Mouse (Mus musculus) MEL (cell line): Measurements from ENCODE around the gene Aspa. TPM values are rescaled to one million over a fixed set of nuclear protein-coding genes. Genes with fewer than 3 reads are reported as not detected.

Source experiments
- DNase-seq: peaks from one replicate; pipeline ENCODE4 v3.0.0; 2011; ENCODE audit warnings: low read depth, low spot score
- H3K27ac ChIP-seq: 2 replicates; pipeline ENCODE4 v1.5.1; 2012; ENCODE audit warnings: low read depth, mild to moderate bottlenecking, control low read depth, low read length, moderate library complexity; ENCODE audit not compliant: control insufficient read depth
- H3K27me3 ChIP-seq, 2 experiments: fragments of 150-350 bp in 1 of 2; sonication (generic) in 1 of 2; 2 replicates each; pipeline ENCODE4 v1.6.1; 2012; ENCODE audit warnings: low read length in 2 of 2, mild to moderate bottlenecking in 2 of 2, improper control_type of control experiment in 1 of 2, moderate library complexity in 1 of 2; ENCODE audit not compliant: insufficient read depth in 2 of 2, control insufficient read depth in 1 of 2
- H3K36me3 ChIP-seq, 2 experiments: 2 replicates each; pipeline ENCODE4 v1.6.1; 2012 to 2014; ENCODE audit warnings: low read length in 2 of 2, improper control_type of control experiment in 1 of 2, inconsistent platforms in 1 of 2, mild to moderate bottlenecking in 1 of 2; ENCODE audit not compliant: insufficient read depth in 2 of 2, control insufficient read depth in 1 of 2
- H3K4me1 ChIP-seq, 2 experiments: fragments of 150-350 bp in 1 of 2; sonication (generic) in 1 of 2; 2 replicates each; pipeline ENCODE4 v1.6.1; 2012; ENCODE audit warnings: low read length in 2 of 2, improper control_type of control experiment in 1 of 2, mild to moderate bottlenecking in 1 of 2; ENCODE audit not compliant: insufficient read depth in 2 of 2, control insufficient read depth in 1 of 2
- H3K4me3 ChIP-seq, 2 experiments: fragments of 150-350 bp in 1 of 2; sonication (generic) in 1 of 2; 2 replicates each; pipeline ENCODE4 v1.5.1; 2012; ENCODE audit warnings: low read depth in 2 of 2, low read length in 2 of 2, mild to moderate bottlenecking in 2 of 2, moderate library complexity in 2 of 2, control low read depth in 1 of 2, improper control_type of control experiment in 1 of 2; ENCODE audit not compliant: control insufficient read depth in 1 of 2, insufficient read depth in 1 of 2
- H3K79me2 ChIP-seq: 2 replicates; pipeline ENCODE4 v1.6.1; 2012; ENCODE audit warnings: mild to moderate bottlenecking, low read length, moderate library complexity; ENCODE audit not compliant: control insufficient read depth, poor library complexity, insufficient read depth
- H3K9ac ChIP-seq: 2 replicates; pipeline ENCODE4 v1.6.1; 2012; ENCODE audit warnings: low read depth, mild to moderate bottlenecking, control low read depth, low read length, moderate library complexity; ENCODE audit not compliant: control insufficient read depth, poor library complexity, severe bottlenecking
- H3K9me3 ChIP-seq: fragments of 150-350 bp; sonication (generic); replicated peaks from 2 replicates; pipeline ENCODE4 v1.6.1; 2012; ENCODE audit warnings: mild to moderate bottlenecking, low read length, improper control_type of control experiment, moderate library complexity; ENCODE audit not compliant: insufficient read depth
- CHD2 ChIP-seq: IDR thresholded peaks from 2 replicates; pipeline ENCODE4 v1.6.1; 2011; ENCODE audit warnings: low read length, improper control_type of control experiment
- CTCF ChIP-seq, 3 experiments: IDR thresholded peaks in 2 of 3; conservative IDR thresholded peaks in 1 of 3; 2 replicates each; pipeline ENCODE4 v1.5.1; 2011 to 2012; ENCODE audit warnings: low read length in 3 of 3, low read depth in 2 of 3, mild to moderate bottlenecking in 2 of 3, improper control_type of control experiment in 1 of 3, inconsistent platforms in 1 of 3, mixed read lengths in 1 of 3, moderate library complexity in 1 of 3; ENCODE audit not compliant: control insufficient read depth in 1 of 3, insufficient read depth in 1 of 3, poor library complexity in 1 of 3, severe bottlenecking in 1 of 3
- EP300 ChIP-seq, 2 experiments: IDR thresholded peaks; 2 replicates each; pipeline ENCODE4 v1.6.1; 2011; ENCODE audit warnings: improper control_type of control experiment in 2 of 2, low read length in 2 of 2, low read depth in 1 of 2, mild to moderate bottlenecking in 1 of 2
- ETS1 ChIP-seq: IDR thresholded peaks from 2 replicates; pipeline ENCODE4 v1.6.1; 2012; ENCODE audit warnings: low read depth, mild to moderate bottlenecking, inconsistent platforms, low read length, improper control_type of control experiment, moderate library complexity
- GATA1 ChIP-seq: IDR thresholded peaks from 2 replicates; pipeline ENCODE4 v1.6.1; 2011; ENCODE audit warnings: low read depth, low read length, improper control_type of control experiment
- HCFC1 ChIP-seq: IDR thresholded peaks from 2 replicates; pipeline ENCODE4 v1.6.1; 2012; ENCODE audit warnings: low read depth, mild to moderate bottlenecking, inconsistent platforms, low read length, improper control_type of control experiment, moderate library complexity
- JUND ChIP-seq: IDR thresholded peaks from 2 replicates; pipeline ENCODE4 v1.6.1; 2011; ENCODE audit warnings: low read depth, mild to moderate bottlenecking, improper control_type of control experiment, low read length
- MAFK ChIP-seq: IDR thresholded peaks from 2 replicates; pipeline ENCODE4 v1.6.1; 2011; ENCODE audit warnings: low read depth, mild to moderate bottlenecking, low read length, improper control_type of control experiment, borderline replicate concordance
- MEF2A ChIP-seq: IDR thresholded peaks from 2 replicates; pipeline ENCODE4 v1.6.1; 2014; ENCODE audit warnings: low read depth, mild to moderate bottlenecking, inconsistent platforms, low read length, improper control_type of control experiment; ENCODE audit not compliant: poor library complexity, insufficient replicate concordance, severe bottlenecking; ENCODE audit errors: extremely low read depth
- MXI1 ChIP-seq: IDR thresholded peaks from 2 replicates; pipeline ENCODE4 v1.6.1; 2011; ENCODE audit warnings: mild to moderate bottlenecking, low read depth, low read length, improper control_type of control experiment
- MYB ChIP-seq: IDR thresholded peaks from 2 replicates; pipeline ENCODE4 v1.6.1; 2011; ENCODE audit warnings: mild to moderate bottlenecking, low read depth, low read length, improper control_type of control experiment
- MYC ChIP-seq: IDR thresholded peaks from 2 replicates; pipeline ENCODE4 v1.6.1; 2011; ENCODE audit warnings: low read depth, mild to moderate bottlenecking, low read length, improper control_type of control experiment, moderate library complexity
- NELFE ChIP-seq: IDR thresholded peaks from 2 replicates; pipeline ENCODE4 v1.6.1; 2011; ENCODE audit warnings: low read depth, low read length, improper control_type of control experiment
- POLR2AphosphoS5 ChIP-seq: IDR thresholded peaks from 2 replicates; pipeline ENCODE4 v1.6.1; 2012; ENCODE audit warnings: low read depth, borderline replicate concordance, mild to moderate bottlenecking, inconsistent platforms, low read length, moderate library complexity, mixed read lengths
- RAD21 ChIP-seq: IDR thresholded peaks from 2 replicates; pipeline ENCODE4 v1.6.1; 2011; ENCODE audit warnings: mild to moderate bottlenecking, low read depth, low read length, improper control_type of control experiment
- SIN3A ChIP-seq: IDR thresholded peaks from 2 replicates; pipeline ENCODE4 v1.6.1; 2012; ENCODE audit warnings: low read length, improper control_type of control experiment, inconsistent platforms
- SMC3 ChIP-seq: IDR thresholded peaks from 2 replicates; pipeline ENCODE4 v1.6.1; 2011; ENCODE audit warnings: low read depth, low read length, improper control_type of control experiment
- TAL1 ChIP-seq: IDR thresholded peaks from 2 replicates; pipeline ENCODE4 v1.6.1; 2012; ENCODE audit warnings: mild to moderate bottlenecking, inconsistent platforms, low read length, moderate library complexity, mixed read lengths
- TCF12 ChIP-seq: IDR thresholded peaks from 2 replicates; pipeline ENCODE4 v1.6.1; 2014; ENCODE audit warnings: low read depth, mild to moderate bottlenecking, inconsistent platforms, low read length, improper control_type of control experiment, moderate library complexity
- UBTF ChIP-seq: IDR thresholded peaks from 2 replicates; pipeline ENCODE4 v1.6.1; 2012; ENCODE audit warnings: low read depth, mild to moderate bottlenecking, inconsistent platforms, low read length, improper control_type of control experiment, moderate library complexity, borderline replicate concordance; ENCODE audit not compliant: insufficient read depth
- USF1 ChIP-seq: IDR thresholded peaks from 2 replicates; pipeline ENCODE4 v1.6.1; 2014; ENCODE audit warnings: low read depth, mild to moderate bottlenecking, inconsistent platforms, low read length, improper control_type of control experiment, moderate library complexity
- ZC3H11A ChIP-seq: IDR thresholded peaks from 2 replicates; pipeline ENCODE4 v1.6.1; 2012; ENCODE audit warnings: low read depth, mild to moderate bottlenecking, inconsistent platforms, low read length, improper control_type of control experiment
- ZMIZ1 ChIP-seq: IDR thresholded peaks from 2 replicates; pipeline ENCODE4 v1.6.1; 2012; ENCODE audit warnings: low read depth, mild to moderate bottlenecking, inconsistent platforms, low read length, improper control_type of control experiment, moderate library complexity
- ZNF384 ChIP-seq: IDR thresholded peaks from 2 replicates; pipeline ENCODE4 v1.6.1; 2012; ENCODE audit warnings: low read depth, mild to moderate bottlenecking, inconsistent platforms, low read length, improper control_type of control experiment
- polyA plus RNA-seq, 2 experiments: library from polyadenylated mRNA; stranded (reverse) in 1 of 2; unstranded in 1 of 2; fragments of >175 nt in 1 of 2; fragments of >200 nt in 1 of 2; gene quantifications; 2 replicates each; pipeline versions ENCODE4 v1.2.1 to v1.2.4; 2012; ENCODE audit warnings: low replicate concordance in 2 of 2, low read depth in 1 of 2; ENCODE audit not compliant: insufficient read length in 2 of 2, insufficient read depth in 1 of 2, missing spikeins in 1 of 2
- total RNA-seq: library from RNA; depleted of rRNA; stranded (reverse); fragments of 300-350 nt; gene quantifications from 2 replicates; pipeline ENCODE4 v1.2.3, GENCODE M21; 2012

The Aspa gene
- total and polyA plus RNA-seq, 3 experiments = 0.28 to 1.3 TPM; not detected in 1

DNA sequence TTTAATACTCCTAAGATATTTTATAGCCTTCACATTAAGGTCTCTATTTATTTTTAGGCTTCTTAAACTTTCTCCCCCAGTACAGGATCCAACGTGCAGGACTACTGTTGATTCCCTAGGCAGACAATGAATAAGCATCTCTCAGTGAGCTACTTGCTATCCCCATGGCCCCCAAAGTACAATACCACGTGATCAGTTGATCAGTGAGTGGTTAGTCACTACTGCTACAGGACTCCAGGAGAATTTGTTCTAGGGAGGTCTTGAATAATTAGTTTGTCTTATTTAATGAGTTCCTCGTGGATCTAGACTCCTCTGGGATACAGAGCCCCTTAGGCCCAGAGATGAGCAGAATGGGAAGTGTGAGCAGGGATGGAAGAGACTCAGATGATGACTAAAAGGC lies 21.1 kb upstream of the Aspa start, which contains the start of gene Olfr20:
Olfr20 (plus strand) TSS at position 301 of the 400 bp plus-strand sequence.
- no peaks in the 10 kb centered on the region for H3K36me3 ChIP-seq
- no peaks in the 10 kb centered on the region for H3K4me1 ChIP-seq
- no peaks in the 10 kb centered on the region for H3K79me2 ChIP-seq
- no peaks in the 10 kb centered on the region for H3K9me3 ChIP-seq
- H3K4me3 ChIP-seq = no peak within 1 kb of the TSS
- H3K9ac ChIP-seq = no peak within 1 kb of the TSS
- DNase-seq = no peak
- H3K27me3 ChIP-seq = peaks cover 0 to 2% of the 10 kb centered on the region in 2 experiments; a peak in 1 of 4 replicates
- no peak within 1 kb of the TSS for H3K27ac ChIP-seq
- TF ChIP-seq USF1 = peak; percentile 31; the same call in 1 of the 2 replicates
- TF ChIP-seq CTCF (IDR thresholded peaks at IDR 0.05 in 2 of 3, conservative IDR thresholded peaks at IDR 0.05 in 1 of 3; ENCODE audit: control insufficient read depth in 1 of 3, insufficient read depth in 1 of 3, low read depth in 2 of 3, low read length in 3 of 3, poor library complexity in 1 of 3, severe bottlenecking in 1 of 3) = no peak
- no peak for TF ChIP-seq EP300 (IDR thresholded peaks at IDR 0.05; ENCODE audit: low read depth in 1 of 2, low read length in 2 of 2)

DNA sequence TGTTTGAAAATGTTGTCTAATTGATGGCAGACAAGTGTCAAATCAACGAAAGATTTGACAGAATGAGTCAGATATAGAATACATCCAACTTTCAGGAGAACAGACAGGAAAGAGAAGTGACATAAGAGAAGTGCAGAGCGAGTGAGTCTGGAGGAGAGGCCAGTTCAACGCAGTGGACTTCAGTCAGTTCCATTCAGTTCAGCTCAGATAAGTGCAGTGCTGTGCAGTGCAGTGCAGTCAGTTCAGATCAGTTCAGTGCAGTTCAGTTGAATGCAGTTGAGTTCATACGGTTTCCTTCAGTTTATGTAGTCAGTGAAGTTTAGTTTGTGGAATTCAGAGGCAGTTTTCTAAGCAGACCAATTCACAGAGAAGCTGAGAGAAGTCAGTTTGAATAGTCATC lies 7.5 kb upstream of the Aspa start:
- Histone ChIP-seq H3K79me2 (no peaks in the 10 kb centered on the region), H3K9me3 (no peaks in the 10 kb centered on the region), H3K27me3 (peaks cover 0 to 3% of the 10 kb centered on the region in 2 experiments; a peak in 2 of 4 replicates), H3K36me3 (no peaks in the 10 kb centered on the region), H3K4me3 (no peak overlapping the region), H3K27ac (no peak overlapping the region), H3K4me1 (no peaks in the 10 kb centered on the region), H3K9ac (no peak overlapping the region)
- DNase-seq = no peak
- TF ChIP-seq MYB = no peak
- TF ChIP-seq JUND = no peak
- no peak for TF ChIP-seq HCFC1
- TF ChIP-seq MEF2A = no peak
- TF ChIP-seq ZMIZ1 = no peak
- no peak for TF ChIP-seq TCF12

DNA sequence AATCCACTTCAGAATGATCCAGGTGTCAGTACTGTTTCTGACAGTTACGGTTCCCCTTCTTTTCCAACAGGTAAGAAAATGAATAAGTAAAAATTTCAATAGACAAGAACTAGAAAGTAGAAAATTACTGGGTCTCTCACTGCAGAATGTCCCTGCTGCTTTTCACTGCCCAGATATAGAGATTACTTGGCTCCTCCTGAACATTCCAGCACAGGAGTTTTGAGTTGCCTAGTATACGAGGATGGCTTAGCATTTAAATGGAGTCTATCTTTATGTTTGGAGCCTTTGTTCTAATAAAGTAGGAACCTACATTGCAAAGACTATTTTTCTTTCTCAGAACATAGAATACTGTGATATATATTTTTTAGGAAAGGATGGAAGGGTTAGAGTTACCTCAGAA lies 4.0 kb upstream of the Aspa start:
- Histone ChIP-seq H3K79me2 (no peaks in the 10 kb centered on the region), H3K4me3 (no peak overlapping the region), H3K27me3 (peaks cover 3 to 5% of the 10 kb centered on the region in 2 experiments; a peak in 3 of 4 replicates), H3K4me1 (no peaks in the 10 kb centered on the region), H3K36me3 (no peaks in the 10 kb centered on the region), H3K9me3 (no peaks in the 10 kb centered on the region), H3K9ac (no peak overlapping the region), H3K27ac (no peak overlapping the region)
- TF ChIP-seq POLR2AphosphoS5 (no peak), ETS1 (no peak), MEF2A (no peak), EP300 (IDR thresholded peaks at IDR 0.05; ENCODE audit: low read depth in 1 of 2, low read length in 2 of 2) (no peak), ZMIZ1 (no peak), ZC3H11A (no peak), CHD2 (no peak), MAFK (no peak), SMC3 (no peak), NELFE (no peak), SIN3A (no peak), TAL1 (no peak), UBTF (no peak), MXI1 (no peak), RAD21 (no peak), MYC (no peak), ZNF384 (no peak), GATA1 (no peak)
- DNase-seq = no peak
